Mouse (Mus musculus): ENCODE results near the gene Lama4.

Lama4 gene

DNA sequence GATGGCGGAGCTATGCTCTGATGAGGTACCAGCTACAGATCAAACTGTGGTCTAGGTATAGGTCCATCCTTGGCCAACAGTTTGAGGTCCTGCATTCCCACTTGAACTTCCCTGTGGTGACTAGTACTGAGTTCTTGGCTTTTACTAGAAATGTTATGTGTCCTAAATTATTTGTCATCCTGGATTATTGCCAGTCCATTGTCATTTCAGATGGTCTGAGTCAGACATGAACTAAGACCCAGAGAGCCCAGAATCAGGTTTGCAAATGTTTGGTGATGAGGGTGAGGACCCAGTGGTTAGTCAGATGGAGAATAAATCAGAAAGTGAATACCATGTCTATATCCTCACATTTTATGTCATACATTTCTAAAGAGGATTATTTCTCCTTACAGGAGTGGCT is 192.0 kb downstream of the Lama4 start:
- in situ Hi-C loops (cut with MseI, MboI): no loop called here

DNA sequence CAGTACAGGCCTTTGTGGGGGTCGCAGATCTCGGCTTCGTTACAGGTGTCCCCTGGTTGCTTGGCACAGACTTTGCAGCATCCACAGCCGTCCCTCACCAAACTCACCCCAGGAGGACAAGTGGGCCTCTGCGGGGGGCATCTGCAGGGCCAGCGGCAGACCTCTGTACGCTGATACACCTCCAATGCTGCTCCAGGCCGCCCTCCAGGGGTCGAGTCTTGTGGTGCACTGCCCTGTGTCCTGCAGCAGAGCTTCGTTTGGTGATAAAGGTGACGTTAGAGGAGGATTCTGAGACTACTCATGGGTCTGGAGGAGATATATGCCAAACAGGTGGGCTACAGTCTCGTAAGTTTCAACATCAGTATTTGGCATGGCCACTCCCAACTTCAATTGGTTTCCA is 193.0 kb downstream of the Lama4 start:
- in situ Hi-C loops (cut with MseI, MboI): no loop called here
